Mouse (Mus musculus): ENCODE data around the gene Olfr963.

DNA sequence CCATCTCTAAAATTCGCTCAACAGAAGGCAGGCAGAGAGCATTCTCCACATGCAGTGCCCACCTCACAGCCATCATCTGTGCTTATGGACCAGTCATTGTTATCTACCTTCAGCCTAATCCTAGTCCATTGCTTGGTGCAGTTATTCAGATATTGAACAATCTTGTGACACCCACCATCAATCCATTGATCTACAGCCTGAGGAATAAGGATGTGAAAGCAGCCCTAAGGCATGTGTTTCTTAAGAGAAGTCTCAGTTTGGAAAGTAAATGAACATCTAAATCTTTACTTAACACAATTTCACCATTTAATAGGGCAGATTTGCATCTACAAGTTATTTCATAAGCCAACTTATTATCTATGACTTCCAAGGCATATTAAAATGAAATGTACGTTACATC, 2.7 kb downstream of the Olfr963 start:
- TF ChIP-seq POLR2A (IDR thresholded peaks at IDR 0.05; ENCODE audit: insufficient read depth, low read length) (no peak), CTCF (IDR thresholded peaks at IDR 0.05; ENCODE audit: low read depth, low read length) (no peak), EP300 (IDR thresholded peaks at IDR 0.05; ENCODE audit: insufficient read depth, low read depth, low read length) (no peak)

Measured in ES-Bruce4 (cell line).